Mouse (Mus musculus): ENCODE data around the gene Col13a1. TPM values are rescaled to one million over a fixed set of nuclear protein-coding genes. Genes with fewer than 3 reads are reported as not detected.

Col13a1 gene
- polyA plus RNA-seq, 1 experiment from 2014 or later = 2.9 TPM

DNA sequence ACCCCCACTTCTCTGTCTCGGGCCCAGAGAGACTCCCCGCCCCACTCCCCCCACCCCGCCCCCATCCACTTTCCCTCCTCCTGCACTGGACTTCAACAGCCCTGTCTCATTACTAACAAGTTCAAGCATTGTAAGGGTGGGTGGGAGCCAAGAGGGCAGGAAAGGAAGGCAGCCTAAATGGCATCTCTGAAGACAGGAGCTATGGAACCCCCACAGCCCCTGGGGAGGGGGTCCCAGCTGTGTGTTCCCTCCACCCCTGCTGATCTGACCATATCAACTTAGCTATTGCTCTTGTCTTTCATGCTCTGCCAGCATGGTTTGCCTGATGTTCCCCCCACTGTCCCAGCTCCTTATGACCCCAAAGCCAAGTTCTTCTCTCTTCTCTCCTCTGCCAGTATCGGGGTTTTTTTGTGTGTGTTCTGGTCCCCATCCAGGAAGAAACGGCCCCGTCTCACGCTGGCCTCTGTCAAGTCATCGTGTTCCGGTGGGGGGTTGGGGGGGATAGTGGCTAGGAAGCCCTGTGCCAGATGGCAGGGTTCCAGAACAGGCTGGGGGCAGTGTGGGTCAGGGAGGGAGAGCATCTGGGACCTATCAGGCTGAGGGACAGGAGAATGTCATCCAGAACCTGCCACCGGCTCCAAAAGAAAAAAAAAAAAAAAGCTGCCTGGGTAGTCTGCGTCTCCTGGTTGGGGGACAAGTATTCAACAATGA is 58.1 kb downstream of the Col13a1 start:
- no peak overlapping the region for H3K4me2 ChIP-seq (replicated peaks)
- no peaks in the 10 kb centered on the region for H3K27me3 ChIP-seq (replicated peaks)
- H3K27ac ChIP-seq = no peak overlapping the region
- WGBS = 44% methylated on average over 10 of the region's 11 CpGs
- H3K4me3 ChIP-seq = no peak overlapping the region
- H3K36me3 ChIP-seq = no peaks in the 10 kb centered on the region
- no peak for ATAC-seq (ENCODE audit: low FRiP score, low read depth)
- H3K4me1 ChIP-seq = peaks cover 12% of the 10 kb centered on the region
- no peak overlapping the region for H3K9ac ChIP-seq
- 0 out of 2 replicates have a peak, but pooled peaks cover 4% of the 10 kb centered on the region for H3K9me3 ChIP-seq

DNA sequence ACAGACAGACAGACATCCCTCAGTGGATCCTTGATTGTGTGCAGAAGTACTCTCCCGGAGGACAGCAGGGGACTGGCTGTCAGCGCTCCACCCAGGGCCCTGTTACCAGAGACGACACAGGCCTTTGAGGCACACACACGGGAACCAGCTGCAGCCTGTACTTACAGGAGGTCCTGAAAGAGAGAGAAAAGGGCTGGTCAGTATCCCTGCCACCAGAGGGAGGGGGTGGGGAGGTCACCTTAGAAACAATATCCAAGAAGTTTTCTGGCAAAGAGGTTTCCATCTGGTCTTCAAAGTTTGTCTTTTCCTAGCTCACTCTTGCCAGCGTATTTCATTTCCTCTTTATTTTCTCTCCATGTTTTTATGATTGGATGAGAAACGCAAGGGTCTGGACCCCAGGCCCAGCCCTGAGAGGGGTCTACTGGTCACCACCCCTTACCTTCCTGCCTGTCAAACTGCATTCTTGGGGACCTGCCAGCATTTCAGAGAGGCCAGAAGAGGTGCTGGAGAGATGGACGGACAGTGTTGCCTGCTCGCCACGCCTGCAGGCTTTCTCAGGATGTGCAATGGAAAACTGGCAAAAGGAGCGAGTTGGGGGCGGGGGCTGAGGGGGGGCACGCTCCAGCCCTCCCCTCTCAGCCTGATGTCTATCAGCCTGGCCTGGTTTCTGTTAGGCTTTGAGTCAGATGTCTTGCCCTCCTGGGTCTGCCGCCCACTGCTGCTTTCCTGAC is 58.8 kb downstream of the Col13a1 start:
- Histone ChIP-seq H3K4me3 (no peak overlapping the region), H3K9ac (no peak overlapping the region), H3K9me3 (peaks cover 9% of the 10 kb centered on the region; the same call in 1 of the 2 replicates), H3K4me2 (replicated peaks) (no peak overlapping the region), H3K36me3 (no peaks in the 10 kb centered on the region), H3K27me3 (replicated peaks) (no peaks in the 10 kb centered on the region), H3K27ac (no peak overlapping the region), H3K4me1 (peaks cover 12% of the 10 kb centered on the region)
- ATAC-seq (ENCODE audit: low FRiP score, low read depth) = no peak
- 54% methylated on average over 13 of the region's 13 CpGs for WGBS

DNA sequence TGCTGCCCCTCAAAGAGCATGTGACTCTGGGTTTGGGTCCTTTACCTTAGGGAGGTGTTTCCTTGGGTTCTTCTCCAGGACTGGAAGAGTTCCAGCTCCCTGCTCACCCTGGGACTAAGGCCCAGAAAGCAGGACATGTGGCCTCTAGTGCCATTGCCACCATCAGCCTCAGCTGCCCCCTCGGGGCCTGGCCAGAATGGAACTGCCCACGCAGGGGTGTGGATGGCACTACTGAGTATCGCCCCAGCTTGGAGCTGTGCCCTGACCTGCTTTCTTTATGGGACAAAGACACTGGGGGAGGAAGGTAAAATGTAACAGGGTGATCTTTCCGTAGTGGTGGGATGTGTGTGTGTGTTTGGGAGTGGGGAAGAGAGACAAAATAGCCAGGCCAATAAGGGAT is 59.4 kb downstream of the Col13a1 start:
- Histone ChIP-seq H3K36me3 (no peaks in the 10 kb centered on the region), H3K27ac (no peak overlapping the region), H3K4me2 (replicated peaks) (no peak overlapping the region), H3K4me1 (peaks cover 12% of the 10 kb centered on the region), H3K9ac (no peak overlapping the region), H3K9me3 (peaks cover 15% of the 10 kb centered on the region), H3K27me3 (replicated peaks) (no peaks in the 10 kb centered on the region), H3K4me3 (no peak overlapping the region)
- 93% methylated on average over 4 of the region's 4 CpGs for WGBS
- no peak for ATAC-seq (ENCODE audit: low FRiP score, low read depth)

DNA sequence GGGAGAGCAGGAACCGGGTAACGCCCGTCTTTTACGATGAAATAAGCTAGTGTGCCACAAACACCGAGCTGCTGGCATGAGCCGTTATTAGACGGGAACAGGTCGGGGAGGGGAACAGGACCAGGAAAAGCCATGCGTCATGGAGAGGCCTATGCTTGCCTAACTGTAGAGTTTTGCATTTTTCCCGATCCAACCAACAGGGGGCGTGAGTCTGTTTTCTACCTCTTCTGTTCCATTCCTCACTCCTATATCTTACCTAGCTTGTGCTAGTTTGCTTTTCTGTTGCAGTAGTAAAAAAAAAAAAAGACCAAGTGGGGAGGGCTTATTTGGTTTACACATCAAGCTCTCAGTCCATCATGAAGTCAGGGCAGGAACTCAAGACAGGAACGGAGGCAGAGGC is 61.8 kb downstream of the Col13a1 start:
- Histone ChIP-seq H3K4me2 (replicated peaks) (no peak overlapping the region), H3K27me3 (replicated peaks) (no peaks in the 10 kb centered on the region), H3K36me3 (no peaks in the 10 kb centered on the region), H3K27ac (no peak overlapping the region), H3K9ac (no peak overlapping the region), H3K9me3 (peaks cover 16% of the 10 kb centered on the region), H3K4me3 (no peak overlapping the region), H3K4me1 (peaks cover 12% of the 10 kb centered on the region)
- no peak for ATAC-seq (ENCODE audit: low FRiP score, low read depth)
- 96% methylated on average over 12 of the region's 12 CpGs for WGBS

GRCm38 (mm10) chr10:61911770-61912169 is 67.1 kb downstream of the Col13a1 start:
- Histone ChIP-seq H3K9me3 (peaks cover 16% of the 10 kb centered on the region), H3K36me3 (no peaks in the 10 kb centered on the region), H3K4me3 (no peak overlapping the region), H3K4me1 (no peaks in the 10 kb centered on the region), H3K9ac (no peak overlapping the region), H3K27ac (no peak overlapping the region), H3K27me3 (replicated peaks) (no peaks in the 10 kb centered on the region), H3K4me2 (replicated peaks) (no peak overlapping the region)
- 75% methylated on average over 4 of the region's 4 CpGs for WGBS
- ATAC-seq (ENCODE audit: low FRiP score, low read depth) = no peak

GRCm38 (mm10) chr10:61909004-61909403 is 69.9 kb downstream of the Col13a1 start:
- H3K9ac ChIP-seq = no peak overlapping the region
- H3K4me3 ChIP-seq = no peak overlapping the region
- H3K36me3 ChIP-seq = no peaks in the 10 kb centered on the region
- H3K4me2 ChIP-seq (replicated peaks) = no peak overlapping the region
- H3K9me3 ChIP-seq = no peaks in the 10 kb centered on the region
- H3K27me3 ChIP-seq (replicated peaks) = no peaks in the 10 kb centered on the region
- 78% methylated on average over 3 of the region's 3 CpGs for WGBS
- H3K27ac ChIP-seq = no peak overlapping the region
- no peaks in the 10 kb centered on the region for H3K4me1 ChIP-seq
- no peak for ATAC-seq (ENCODE audit: low FRiP score, low read depth)

DNA sequence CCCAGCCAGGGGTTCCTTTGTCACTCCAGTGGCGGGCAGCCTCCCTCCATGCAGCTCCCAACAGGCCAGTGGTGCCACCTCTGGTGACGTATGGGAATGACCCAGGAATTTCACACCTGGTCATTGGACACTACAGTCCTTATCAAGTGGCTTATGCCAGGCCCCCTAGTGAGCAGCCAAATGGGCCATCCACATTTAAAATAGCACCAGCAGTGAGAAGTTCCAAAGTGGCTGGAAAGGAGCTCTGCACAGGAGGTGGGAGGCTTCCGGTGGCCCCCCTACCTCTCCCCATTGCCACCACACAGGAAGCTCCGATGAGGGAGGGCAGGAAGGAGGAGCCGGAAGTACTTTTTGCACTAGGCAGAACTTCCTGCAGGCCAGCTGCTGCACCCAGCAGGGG is 72.7 kb downstream of the Col13a1 start:
- Histone ChIP-seq H3K4me2 (replicated peaks) (no peak overlapping the region), H3K4me1 (no peaks in the 10 kb centered on the region), H3K9me3 (no peaks in the 10 kb centered on the region), H3K27ac (no peak overlapping the region), H3K36me3 (no peaks in the 10 kb centered on the region), H3K27me3 (replicated peaks) (no peaks in the 10 kb centered on the region), H3K4me3 (no peak overlapping the region), H3K9ac (no peak overlapping the region)
- no peak for ATAC-seq (ENCODE audit: low FRiP score, low read depth)
- 37% methylated on average over 5 of the region's 5 CpGs for WGBS

GRCm38 (mm10) chr10:61905308-61905707 is 73.6 kb downstream of the Col13a1 start:
- H3K27ac ChIP-seq = no peak overlapping the region
- H3K4me2 ChIP-seq (replicated peaks) = no peak overlapping the region
- no peaks in the 10 kb centered on the region for H3K4me1 ChIP-seq
- no peak overlapping the region for H3K4me3 ChIP-seq
- no peaks in the 10 kb centered on the region for H3K27me3 ChIP-seq (replicated peaks)
- no peak for ATAC-seq (ENCODE audit: low FRiP score, low read depth)
- H3K9me3 ChIP-seq = no peaks in the 10 kb centered on the region
- 60% methylated on average over 8 of the region's 8 CpGs for WGBS
- no peaks in the 10 kb centered on the region for H3K36me3 ChIP-seq
- no peak overlapping the region for H3K9ac ChIP-seq

DNA sequence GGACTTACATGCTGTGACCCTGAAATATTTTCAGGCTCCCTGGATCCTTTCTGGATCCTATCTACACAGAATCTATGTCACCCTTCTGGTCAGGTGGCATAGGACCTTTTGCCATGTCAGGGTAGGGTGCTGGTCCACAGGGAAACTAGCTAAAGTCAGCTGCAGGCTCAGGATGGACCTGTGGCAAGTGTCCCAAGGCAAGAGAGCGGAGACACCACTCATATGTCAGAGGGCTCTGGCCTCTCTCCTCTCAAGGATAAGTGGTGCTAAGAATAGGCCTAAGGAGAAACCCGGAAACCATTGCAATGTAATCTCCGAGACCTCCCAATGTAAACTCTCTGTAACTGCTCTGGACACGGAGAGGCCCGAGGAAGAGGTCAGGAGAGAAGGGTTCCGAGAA is 80.8 kb downstream of the Col13a1 start:
- H3K27me3 ChIP-seq (replicated peaks) = no peaks in the 10 kb centered on the region
- H3K4me1 ChIP-seq = no peaks in the 10 kb centered on the region
- 90% methylated on average over 6 of the region's 6 CpGs for WGBS
- H3K4me3 ChIP-seq = no peak overlapping the region
- no peaks in the 10 kb centered on the region for H3K36me3 ChIP-seq
- H3K4me2 ChIP-seq (replicated peaks) = no peak overlapping the region
- H3K9ac ChIP-seq = no peak overlapping the region
- no peak for ATAC-seq (ENCODE audit: low FRiP score, low read depth)
- no peak overlapping the region for H3K27ac ChIP-seq
- no peaks in the 10 kb centered on the region for H3K9me3 ChIP-seq

DNA sequence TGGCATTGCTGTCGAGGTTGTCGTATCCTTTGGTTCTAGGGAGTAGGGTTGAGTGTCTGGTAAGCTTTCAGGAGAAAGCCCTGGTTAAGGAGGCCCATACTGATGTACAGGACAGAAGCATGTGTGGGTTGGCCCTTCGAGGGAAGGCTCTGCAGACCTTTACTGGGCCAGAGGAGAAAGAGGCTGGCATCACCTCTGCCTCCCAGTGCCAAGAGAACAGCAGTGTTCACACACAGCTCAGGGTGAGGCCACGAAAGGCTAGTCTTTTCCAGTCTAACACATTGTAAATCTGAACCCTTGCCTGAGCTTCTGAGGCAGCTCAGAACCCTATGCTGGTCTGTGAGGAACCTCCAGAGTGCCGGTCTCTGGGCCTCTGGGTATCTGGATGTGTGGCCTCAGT is 84.3 kb downstream of the Col13a1 start:
- no peak overlapping the region for H3K4me2 ChIP-seq (replicated peaks)
- no peaks in the 10 kb centered on the region for H3K9me3 ChIP-seq
- H3K27me3 ChIP-seq (replicated peaks) = no peaks in the 10 kb centered on the region
- H3K9ac ChIP-seq = no peak overlapping the region
- H3K27ac ChIP-seq = no peak overlapping the region
- H3K4me1 ChIP-seq = no peaks in the 10 kb centered on the region
- H3K36me3 ChIP-seq = no peaks in the 10 kb centered on the region
- H3K4me3 ChIP-seq = no peak overlapping the region
- WGBS = 74% methylated on average over 5 of the region's 5 CpGs
- ATAC-seq (ENCODE audit: low FRiP score, low read depth) = no peak

DNA sequence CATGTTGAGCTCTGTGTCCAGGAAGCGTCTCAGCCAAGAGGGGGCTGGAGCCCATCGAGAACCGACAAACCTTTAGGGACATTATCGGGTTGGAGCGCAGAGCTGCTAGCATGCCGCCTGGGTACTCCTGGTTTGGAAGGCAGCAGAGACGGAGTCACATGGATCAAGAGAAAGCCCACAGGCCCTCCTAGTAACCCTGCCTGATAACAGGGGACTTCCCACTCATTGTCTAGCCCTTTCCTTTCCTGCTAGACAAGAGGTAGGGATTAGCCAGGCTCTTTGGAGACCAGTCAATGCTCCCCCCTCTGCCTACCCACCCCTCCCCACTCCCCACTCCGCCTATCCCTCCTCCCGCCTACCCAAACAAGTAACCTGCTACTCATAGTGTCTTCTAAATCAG is 87.8 kb downstream of the Col13a1 start:
- ATAC-seq (ENCODE audit: low FRiP score, low read depth) = no peak
- Histone ChIP-seq H3K36me3 (no peaks in the 10 kb centered on the region), H3K4me1 (no peaks in the 10 kb centered on the region), H3K27ac (no peak overlapping the region), H3K4me2 (replicated peaks) (no peak overlapping the region), H3K9me3 (no peaks in the 10 kb centered on the region), H3K4me3 (no peak overlapping the region), H3K9ac (no peak overlapping the region), H3K27me3 (replicated peaks) (no peaks in the 10 kb centered on the region)
- 79% methylated on average over 9 of the region's 9 CpGs for WGBS

GRCm38 (mm10) chr10:61890294-61890693 is 88.6 kb downstream of the Col13a1 start:
- Histone ChIP-seq H3K27ac (no peak overlapping the region), H3K4me1 (no peaks in the 10 kb centered on the region), H3K4me3 (no peak overlapping the region), H3K9ac (no peak overlapping the region), H3K4me2 (replicated peaks) (no peak overlapping the region), H3K9me3 (no peaks in the 10 kb centered on the region), H3K27me3 (replicated peaks) (no peaks in the 10 kb centered on the region), H3K36me3 (no peaks in the 10 kb centered on the region)
- ATAC-seq (ENCODE audit: low FRiP score, low read depth) = no peak
- WGBS = 95% methylated on average over 10 of the region's 10 CpGs

DNA sequence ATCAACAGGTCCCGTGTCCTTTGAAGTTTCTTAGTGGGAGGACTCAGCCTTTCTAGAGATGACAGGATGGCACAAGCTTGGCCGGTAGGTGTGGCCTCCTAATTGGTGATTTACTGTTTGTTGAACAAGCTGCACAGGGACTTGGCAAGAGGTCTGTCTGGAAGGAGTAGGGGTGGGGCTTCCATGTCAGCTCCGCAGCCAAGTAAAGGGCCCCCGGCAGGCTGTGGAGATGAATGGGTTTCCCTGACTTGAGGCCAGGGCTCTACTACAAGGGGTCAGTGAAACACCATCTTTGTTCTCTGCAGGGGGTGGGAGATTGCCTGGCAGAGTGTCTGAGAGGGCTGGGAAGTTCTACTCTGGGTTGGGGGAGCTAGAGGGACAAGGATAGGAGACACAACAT is 99.5 kb downstream of the Col13a1 start:
- Histone ChIP-seq H3K4me1 (peaks cover 27% of the 10 kb centered on the region), H3K9me3 (no peaks in the 10 kb centered on the region), H3K4me2 (replicated peaks) (no peak overlapping the region; the same call in 1 of the 2 replicates), H3K4me3 (no peak overlapping the region), H3K9ac (no peak overlapping the region), H3K36me3 (no peaks in the 10 kb centered on the region), H3K27ac (no peak overlapping the region), H3K27me3 (replicated peaks) (peaks cover 10% of the 10 kb centered on the region; the same call in 1 of the 2 replicates)
- ATAC-seq (ENCODE audit: low FRiP score, low read depth) = 0 out of 2 replicates have a peak, but pooled peaks have one; percentile 42
- WGBS = 4% methylated on average over 4 of the region's 4 CpGs
